Mouse (Mus musculus): ENCODE data around the gene Smg7.
A peak's percentile ranks its signal among the peaks of the same experiment; 100 is the strongest.
"Not testable (repeated sequence)": the region's sequence is repeated elsewhere in the genome, so short reads cannot be mapped to it uniquely, and the experiment has no call there.

Gene Smg7

GRCm38 (mm10) chr1:152901765-152902664 lies at the start of gene Smg7:
Gene Smg7, minus strand, starts transcription at chr1:152902646.
- DNase-seq (ENCODE audit: low read depth) = no peak

GRCm38 (mm10) chr1:152942977-152943376 lies 40.5 kb upstream of the Smg7 start:
- DNase-seq (ENCODE audit: low read depth) = no peak

GRCm38 (mm10) chr1:152936365-152936764 lies 33.9 kb upstream of the Smg7 start:
- no peak for DNase-seq (ENCODE audit: low read depth)

- DNase-seq (ENCODE audit: low read depth) = no peak
Measured at GRCm38 (mm10) chr1:152935476-152935875, 33.0 kb upstream of the Smg7 start.

- DNase-seq (ENCODE audit: low read depth) = no peak
Measured at GRCm38 (mm10) chr1:152933962-152934361, 31.5 kb upstream of the Smg7 start.

GRCm38 (mm10) chr1:152921786-152922185 lies 19.3 kb upstream of the Smg7 start:
- DNase-seq (ENCODE audit: low read depth) = no peak

GRCm38 (mm10) chr1:152917626-152918025 lies 15.2 kb upstream of the Smg7 start:
- no peak for DNase-seq (ENCODE audit: low read depth)

GRCm38 (mm10) chr1:152916936-152917335 lies 14.5 kb upstream of the Smg7 start:
- DNase-seq (ENCODE audit: low read depth) = no peak

GRCm38 (mm10) chr1:152915766-152916165 lies 13.3 kb upstream of the Smg7 start:
- no peak for DNase-seq (ENCODE audit: low read depth)

GRCm38 (mm10) chr1:152913483-152914460 lies 11.3 kb upstream of the Smg7 start:
- DNase-seq (ENCODE audit: low read depth) = no peak

- peak; percentile 94 for DNase-seq (ENCODE audit: low read depth)
Measured at GRCm38 (mm10) chr1:152904469-152904868, 2.0 kb upstream of the Smg7 start.

- DNase-seq (ENCODE audit: low read depth) = no peak
Measured at GRCm38 (mm10) chr1:152903591-152904135, 1.2 kb upstream of the Smg7 start.

- peak; percentile 97 for DNase-seq (ENCODE audit: low read depth)
Measured at GRCm38 (mm10) chr1:152902665-152903516, 445 bp upstream of the Smg7 start.

GRCm38 (mm10) chr1:152901419-152901764 lies 1.1 kb downstream of the Smg7 start:
- no peak for DNase-seq (ENCODE audit: low read depth)

GRCm38 (mm10) chr1:152888086-152888485 lies 14.4 kb downstream of the Smg7 start:
- DNase-seq (ENCODE audit: low read depth) = not testable (repeated sequence)

- DNase-seq (ENCODE audit: low read depth) = no peak
Measured at GRCm38 (mm10) chr1:152871031-152871430, 31.4 kb downstream of the Smg7 start.

- DNase-seq (ENCODE audit: low read depth) = no peak
Measured at GRCm38 (mm10) chr1:152869901-152870300, 32.5 kb downstream of the Smg7 start.

- no peak for DNase-seq (ENCODE audit: low read depth)
Measured at GRCm38 (mm10) chr1:152846856-152847255, 55.6 kb downstream of the Smg7 start.

- DNase-seq (ENCODE audit: low read depth) = no peak
Measured at GRCm38 (mm10) chr1:152845211-152845730, 57.2 kb downstream of the Smg7 start.

- no peak for DNase-seq (ENCODE audit: low read depth)
Measured at GRCm38 (mm10) chr1:152844634-152845033, 57.8 kb downstream of the Smg7 start.

GRCm38 (mm10) chr1:152841057-152841456 lies 61.4 kb downstream of the Smg7 start:
- peak; percentile 53 for DNase-seq (ENCODE audit: low read depth)

All from induced T-regulatory cell, adult 2 months (primary cell).